Mouse (Mus musculus): Measurements from ENCODE around the gene Gorasp1. TPM values are rescaled to one million over a fixed set of nuclear protein-coding genes. Genes with fewer than 3 reads are reported as not detected.

Gorasp1 gene
- polyA plus RNA-seq, 1 experiment from 2014 or later = 16.4 TPM

DNA sequence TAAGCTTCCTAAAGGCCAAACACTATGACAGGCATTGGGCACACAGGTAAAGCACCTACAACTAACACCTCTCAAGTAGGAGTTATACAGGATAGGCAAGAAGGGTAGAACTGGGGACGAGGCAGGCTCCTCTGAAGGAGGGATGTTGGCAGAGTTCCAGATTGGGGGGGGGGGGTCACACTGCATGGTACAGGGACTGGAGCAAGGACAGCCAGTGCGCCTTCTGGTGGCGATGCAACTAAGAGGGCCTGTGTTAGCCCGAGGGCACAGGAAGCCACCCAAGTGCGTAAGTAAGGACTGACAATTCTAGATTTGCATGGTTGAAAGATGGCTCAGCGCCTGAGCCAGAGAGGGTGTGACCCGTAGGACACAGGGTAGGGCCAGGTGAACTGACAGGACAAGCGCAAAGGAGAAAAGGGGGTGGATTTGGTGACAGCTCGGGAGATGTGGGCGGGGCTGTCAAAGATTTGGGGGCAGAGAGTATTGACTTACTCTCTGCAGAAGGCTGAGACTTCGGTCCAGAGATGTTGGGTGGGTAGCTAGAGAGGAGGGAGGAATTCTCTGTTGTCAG is 45.0 kb upstream of the Gorasp1 start:
- peak; percentile 71 for TF ChIP-seq CTCF (IDR thresholded peaks at IDR 0.05; ENCODE audit: low read depth)
- peak overlapping the region; percentile 84 for H3K27ac ChIP-seq (ENCODE audit: low read depth, low read length)
- H3K4me2 ChIP-seq (replicated peaks; ENCODE audit: low read depth) = peak overlapping the region; percentile 94
- H3K4me1 ChIP-seq (replicated peaks; ENCODE audit: control insufficient read depth, insufficient read depth, low read length) = peaks cover 18% of the 10 kb centered on the region
- H3K4me3 ChIP-seq (ENCODE audit: low read depth, low read length) = peak overlapping the region; percentile 86
- no peaks in the 10 kb centered on the region for H3K27me3 ChIP-seq (replicated peaks; ENCODE audit: control insufficient read depth, insufficient read depth, low read length)
- H3K9me3 ChIP-seq (ENCODE audit: control insufficient read depth) = no peaks in the 10 kb centered on the region
- ATAC-seq = peak; percentile 11
- no peaks in the 10 kb centered on the region for H3K36me3 ChIP-seq (ENCODE audit: control insufficient read depth, insufficient read depth)
- 2% methylated on average over 11 of the region's 11 CpGs for WGBS
- H3K9ac ChIP-seq (ENCODE audit: low read depth, low read length) = peak overlapping the region; percentile 88

DNA sequence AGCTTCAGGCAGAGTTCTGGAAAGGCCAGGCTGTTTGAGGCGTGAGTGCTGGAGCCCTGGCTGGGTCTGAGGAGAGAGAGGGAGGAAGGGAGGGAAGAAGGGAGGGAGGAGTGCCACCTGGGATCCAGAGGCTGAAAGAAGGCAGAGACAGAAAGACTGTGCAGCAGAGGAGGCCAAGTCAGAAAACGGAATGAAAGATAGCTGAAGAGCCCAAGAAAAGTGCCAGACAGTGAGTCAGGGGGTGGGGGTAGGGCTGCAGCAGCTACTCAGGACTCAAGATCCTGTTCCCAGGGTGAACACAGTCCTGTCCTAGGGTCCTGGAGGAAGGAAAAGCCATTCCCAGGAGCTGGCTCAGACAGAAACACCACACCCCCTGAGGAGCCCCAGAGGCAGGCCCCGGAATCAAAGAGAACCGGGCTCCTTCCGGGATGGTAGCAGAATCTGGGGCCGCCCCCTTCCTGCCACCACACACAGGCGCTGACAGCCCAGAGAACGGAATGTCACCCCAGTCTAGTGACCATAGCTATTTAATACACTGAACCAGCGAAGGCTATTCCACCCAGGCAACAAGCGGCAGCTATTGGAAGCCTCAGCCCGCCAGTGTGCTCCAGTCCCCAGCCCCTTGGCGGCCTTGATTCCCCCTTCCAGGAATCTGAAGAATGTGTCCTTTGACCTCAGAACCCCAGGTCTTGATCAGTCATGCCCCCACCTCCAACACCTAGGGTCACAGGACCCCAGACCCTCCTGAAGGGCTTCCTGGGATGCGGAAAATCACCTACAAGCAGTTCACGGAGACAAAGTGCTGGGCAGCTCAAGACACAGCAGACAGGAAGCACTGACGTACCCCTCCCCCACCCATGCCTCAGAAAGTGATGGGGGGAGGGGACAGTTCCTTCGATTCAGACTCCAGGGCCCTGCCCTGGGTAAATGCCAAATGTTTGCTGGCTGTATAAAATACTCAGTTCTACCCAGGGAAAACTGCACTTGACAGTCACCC is 44.1 kb upstream of the Gorasp1 start:
- Histone ChIP-seq H3K27ac (ENCODE audit: low read depth, low read length) (peak overlapping the region; percentile 90), H3K4me2 (replicated peaks; ENCODE audit: low read depth) (peak overlapping the region; percentile 94), H3K4me3 (ENCODE audit: low read depth, low read length) (peak overlapping the region; percentile 86), H3K9me3 (ENCODE audit: control insufficient read depth) (no peaks in the 10 kb centered on the region), H3K36me3 (ENCODE audit: control insufficient read depth, insufficient read depth) (no peaks in the 10 kb centered on the region; the same call in 1 of the 2 replicates), H3K27me3 (replicated peaks; ENCODE audit: control insufficient read depth, insufficient read depth, low read length) (no peaks in the 10 kb centered on the region), H3K4me1 (replicated peaks; ENCODE audit: control insufficient read depth, insufficient read depth, low read length) (peaks cover 18% of the 10 kb centered on the region), H3K9ac (ENCODE audit: low read depth, low read length) (peak overlapping the region; percentile 42)
- ATAC-seq = peak; percentile 38
- 0 out of 2 replicates have a peak, but pooled peaks have one; percentile 14 for TF ChIP-seq CTCF (IDR thresholded peaks at IDR 0.05; ENCODE audit: low read depth)
- WGBS = 1% methylated on average over 16 of the region's 16 CpGs

DNA sequence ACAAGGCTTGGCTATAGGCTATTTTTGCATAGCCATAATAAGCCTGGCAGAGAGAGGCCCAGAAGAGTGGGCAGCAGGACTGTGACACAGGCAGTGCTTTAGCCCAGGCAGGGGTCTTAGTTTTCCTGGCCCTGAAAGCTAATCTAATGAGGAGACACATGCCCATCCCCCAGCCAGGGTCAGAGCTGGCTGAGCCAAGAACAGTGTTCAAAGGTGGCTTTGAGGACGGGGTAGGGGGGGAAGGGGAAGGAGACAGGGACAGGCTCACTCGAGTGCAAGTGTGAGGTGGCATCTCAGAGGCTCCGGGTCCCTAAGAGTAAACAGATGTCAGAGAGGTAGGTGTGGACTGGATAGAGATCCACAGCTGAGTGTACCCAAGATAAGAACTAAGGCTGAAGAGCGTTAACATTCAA is 43.4 kb upstream of the Gorasp1 start:
- H3K4me3 ChIP-seq (ENCODE audit: low read depth, low read length) = peak overlapping the region; percentile 86; the same call in 1 of the 2 replicates
- peak overlapping the region; percentile 94 for H3K4me2 ChIP-seq (replicated peaks; ENCODE audit: low read depth)
- 4% methylated on average over 4 of the region's 4 CpGs for WGBS
- no peak for TF ChIP-seq CTCF (IDR thresholded peaks at IDR 0.05; ENCODE audit: low read depth)
- peaks cover 18% of the 10 kb centered on the region for H3K4me1 ChIP-seq (replicated peaks; ENCODE audit: control insufficient read depth, insufficient read depth, low read length)
- H3K9ac ChIP-seq (ENCODE audit: low read depth, low read length) = peak overlapping the region; percentile 42
- peak; percentile 2; the same call in 1 of the 2 replicates for ATAC-seq
- no peaks in the 10 kb centered on the region for H3K9me3 ChIP-seq (ENCODE audit: control insufficient read depth)
- H3K36me3 ChIP-seq (ENCODE audit: control insufficient read depth, insufficient read depth) = no peaks in the 10 kb centered on the region; the same call in 1 of the 2 replicates
- peak overlapping the region; percentile 90 for H3K27ac ChIP-seq (ENCODE audit: low read depth, low read length)
- H3K27me3 ChIP-seq (replicated peaks; ENCODE audit: control insufficient read depth, insufficient read depth, low read length) = no peaks in the 10 kb centered on the region

DNA sequence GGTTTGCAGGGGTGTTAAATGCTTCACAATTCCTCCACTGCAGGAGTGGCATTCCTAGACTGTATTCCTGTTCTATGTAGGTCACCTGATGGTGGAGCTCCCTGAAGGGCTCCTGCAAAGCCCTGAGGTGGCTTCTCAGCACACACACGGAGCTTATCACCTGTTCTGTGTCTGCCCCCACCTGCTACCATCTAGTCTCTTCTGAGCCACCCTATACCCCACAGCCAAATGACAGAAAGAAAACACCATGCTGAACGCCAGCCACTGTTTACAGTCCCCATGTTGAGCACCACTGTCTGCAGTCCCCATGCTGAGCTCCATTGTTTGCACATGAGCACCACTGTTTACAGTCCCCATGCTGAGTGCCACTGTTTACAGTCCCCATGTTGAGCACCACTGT is 42.4 kb upstream of the Gorasp1 start:
- H3K4me1 ChIP-seq (replicated peaks; ENCODE audit: control insufficient read depth, insufficient read depth, low read length) = peaks cover 18% of the 10 kb centered on the region
- no peaks in the 10 kb centered on the region for H3K9me3 ChIP-seq (ENCODE audit: control insufficient read depth)
- H3K4me2 ChIP-seq (replicated peaks; ENCODE audit: low read depth) = no peak overlapping the region
- ATAC-seq = no peak
- no peak overlapping the region for H3K9ac ChIP-seq (ENCODE audit: low read depth, low read length)
- no peak overlapping the region for H3K4me3 ChIP-seq (ENCODE audit: low read depth, low read length)
- H3K27me3 ChIP-seq (replicated peaks; ENCODE audit: control insufficient read depth, insufficient read depth, low read length) = no peaks in the 10 kb centered on the region
- 71% methylated on average over 2 of the region's 2 CpGs for WGBS
- no peak for TF ChIP-seq CTCF (IDR thresholded peaks at IDR 0.05; ENCODE audit: low read depth)
- no peak overlapping the region for H3K27ac ChIP-seq (ENCODE audit: low read depth, low read length)
- peaks cover 6% of the 10 kb centered on the region; the same call in 1 of the 2 replicates for H3K36me3 ChIP-seq (ENCODE audit: control insufficient read depth, insufficient read depth)

DNA sequence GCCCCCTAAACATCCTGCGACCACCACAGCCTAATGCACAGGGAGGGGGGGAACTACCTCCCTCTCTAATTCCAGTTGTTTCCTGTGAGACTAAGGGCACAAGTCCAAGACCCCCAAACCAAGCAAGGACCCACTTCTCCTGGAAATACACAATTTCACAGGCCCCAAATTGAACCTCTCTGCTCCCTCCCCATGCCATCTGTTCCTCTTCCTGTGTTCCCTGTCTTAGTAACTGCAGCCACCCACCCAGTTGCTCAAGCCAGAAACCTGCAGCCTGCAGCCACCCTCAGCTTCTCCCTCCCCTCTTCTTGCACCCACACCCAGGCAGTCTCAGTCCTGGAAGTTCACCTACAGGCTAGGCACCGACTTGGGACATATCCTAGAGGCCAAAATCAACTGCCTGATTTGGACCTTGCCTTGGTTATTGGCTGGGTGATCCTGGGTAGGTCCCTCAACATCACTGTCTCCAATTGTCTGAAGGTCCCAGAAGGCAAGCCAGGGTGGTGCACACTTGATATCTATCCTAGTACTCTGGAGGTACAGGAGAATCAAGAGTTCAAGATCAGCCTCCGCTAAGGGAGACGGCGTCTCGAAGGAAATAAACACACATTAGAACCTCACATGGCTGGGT is 41.6 kb upstream of the Gorasp1 start:
- Histone ChIP-seq H3K27ac (ENCODE audit: low read depth, low read length) (no peak overlapping the region), H3K9me3 (ENCODE audit: control insufficient read depth) (no peaks in the 10 kb centered on the region), H3K4me3 (ENCODE audit: low read depth, low read length) (no peak overlapping the region), H3K9ac (ENCODE audit: low read depth, low read length) (no peak overlapping the region), H3K4me1 (replicated peaks; ENCODE audit: control insufficient read depth, insufficient read depth, low read length) (peaks cover 18% of the 10 kb centered on the region), H3K27me3 (replicated peaks; ENCODE audit: control insufficient read depth, insufficient read depth, low read length) (no peaks in the 10 kb centered on the region), H3K4me2 (replicated peaks; ENCODE audit: low read depth) (no peak overlapping the region), H3K36me3 (ENCODE audit: control insufficient read depth, insufficient read depth) (peaks cover 11% of the 10 kb centered on the region)
- no peak for TF ChIP-seq CTCF (IDR thresholded peaks at IDR 0.05; ENCODE audit: low read depth)
- no peak for ATAC-seq
- 80% methylated on average over 6 of the region's 6 CpGs for WGBS
